Mouse (Mus musculus): ENCODE results near the gene 4930539E08Rik. TPM values are rescaled to one million over a fixed set of nuclear protein-coding genes. Genes with fewer than 3 reads are reported as not detected.

4930539E08Rik gene
- polyA plus RNA-seq, 1 experiment from 2014 or later, result 0.31 TPM

- no peak for DNase-seq (ENCODE audit: low spot score)
- WGBS, result 93% methylated on average over 25 of the region's 25 CpGs
- peaks cover 7% of the 10 kb centered on the region; the same call in 1 of the 2 replicates for H3K9me3 ChIP-seq
Observed at GRCm38 (mm10) chr17:28940776-28941555, 25.8 kb upstream of the 4930539E08Rik start.

GRCm38 (mm10) chr17:28936622-28937345 is 21.7 kb upstream of the 4930539E08Rik start:
- no peaks in the 10 kb centered on the region for H3K4me1 ChIP-seq (replicated peaks)
- no peak overlapping the region for H3K27ac ChIP-seq
- no peak overlapping the region for H3K4me3 ChIP-seq
- H3K27me3 ChIP-seq (ENCODE audit: insufficient read depth, poor library complexity, severe bottlenecking), result no peaks in the 10 kb centered on the region
- H3K9me3 ChIP-seq, result peaks cover 7% of the 10 kb centered on the region; the same call in 1 of the 2 replicates
- 82% methylated on average over 10 of the region's 10 CpGs for WGBS
- no peaks in the 10 kb centered on the region for H3K36me3 ChIP-seq
- peak; percentile 25 for DNase-seq (ENCODE audit: low spot score)

More at GRCm38 (mm10) chr17:28940776-28941555, 25.8 kb upstream of the 4930539E08Rik start:
- Histone ChIP-seq H3K36me3 (no peaks in the 10 kb centered on the region), H3K27me3 (ENCODE audit: insufficient read depth, poor library complexity, severe bottlenecking) (no peaks in the 10 kb centered on the region), H3K4me1 (replicated peaks) (no peaks in the 10 kb centered on the region), H3K27ac (no peak overlapping the region), H3K4me3 (no peak overlapping the region)

- no peak overlapping the region for H3K27ac ChIP-seq
- no peaks in the 10 kb centered on the region for H3K27me3 ChIP-seq (ENCODE audit: insufficient read depth, poor library complexity, severe bottlenecking)
- H3K9me3 ChIP-seq, result peaks cover 7% of the 10 kb centered on the region; the same call in 1 of the 2 replicates
- 87% methylated on average over 7 of the region's 7 CpGs for WGBS
- H3K36me3 ChIP-seq, result no peaks in the 10 kb centered on the region
- no peak for DNase-seq (ENCODE audit: low spot score)
- 0 out of 2 replicates have a peak, but pooled peaks cover 2% of the 10 kb centered on the region for H3K4me1 ChIP-seq (replicated peaks)
- no peak overlapping the region for H3K4me3 ChIP-seq
Observed at GRCm38 (mm10) chr17:28936133-28936532, 21.0 kb upstream of the 4930539E08Rik start.

GRCm38 (mm10) chr17:28934120-28934916 is 19.2 kb upstream of the 4930539E08Rik start:
- WGBS, result 79% methylated on average over 19 of the region's 19 CpGs

GRCm38 (mm10) chr17:28932274-28932673 is 17.1 kb upstream of the 4930539E08Rik start:
- WGBS, result 90% methylated on average over 4 of the region's 4 CpGs
- Histone ChIP-seq H3K36me3 (no peaks in the 10 kb centered on the region), H3K9me3 (peaks cover 7% of the 10 kb centered on the region; the same call in 1 of the 2 replicates), H3K4me3 (no peak overlapping the region), H3K27me3 (ENCODE audit: insufficient read depth, poor library complexity, severe bottlenecking) (no peaks in the 10 kb centered on the region), H3K27ac (no peak overlapping the region), H3K4me1 (replicated peaks) (peaks cover 13% of the 10 kb centered on the region)
- DNase-seq (ENCODE audit: low spot score), result no peak

More at GRCm38 (mm10) chr17:28934120-28934916, 19.2 kb upstream of the 4930539E08Rik start:
- H3K27me3 ChIP-seq (ENCODE audit: insufficient read depth, poor library complexity, severe bottlenecking), result no peaks in the 10 kb centered on the region
- H3K27ac ChIP-seq, result no peak overlapping the region
- no peaks in the 10 kb centered on the region for H3K36me3 ChIP-seq
- H3K9me3 ChIP-seq, result peaks cover 7% of the 10 kb centered on the region; the same call in 1 of the 2 replicates
- no peak for DNase-seq (ENCODE audit: low spot score)
- no peak overlapping the region for H3K4me3 ChIP-seq
- peaks cover 13% of the 10 kb centered on the region for H3K4me1 ChIP-seq (replicated peaks)

GRCm38 (mm10) chr17:28931436-28932211 is 16.5 kb upstream of the 4930539E08Rik start:
- 93% methylated on average over 18 of the region's 18 CpGs for WGBS
- peaks cover 17% of the 10 kb centered on the region for H3K4me1 ChIP-seq (replicated peaks)
- 0 out of 2 replicates have a peak, but pooled peaks cover 1% of the 10 kb centered on the region for H3K9me3 ChIP-seq
- DNase-seq (ENCODE audit: low spot score), result no peak
- H3K27ac ChIP-seq, result 0 out of 2 replicates have a peak overlapping the region, but pooled peaks have one; percentile 88
- no peak overlapping the region for H3K4me3 ChIP-seq
- no peaks in the 10 kb centered on the region for H3K27me3 ChIP-seq (ENCODE audit: insufficient read depth, poor library complexity, severe bottlenecking)
- H3K36me3 ChIP-seq, result no peaks in the 10 kb centered on the region

GRCm38 (mm10) chr17:28930392-28931074 is 15.4 kb upstream of the 4930539E08Rik start:
- DNase-seq (ENCODE audit: low spot score), result peak; percentile 69
- WGBS, result 28% methylated on average over 14 of the region's 14 CpGs
- no peaks in the 10 kb centered on the region for H3K36me3 ChIP-seq
- H3K4me1 ChIP-seq (replicated peaks), result peaks cover 27% of the 10 kb centered on the region
- H3K9me3 ChIP-seq, result no peaks in the 10 kb centered on the region
- H3K4me3 ChIP-seq, result peak overlapping the region; percentile 33
- H3K27ac ChIP-seq, result peak overlapping the region; percentile 88
- H3K27me3 ChIP-seq (ENCODE audit: insufficient read depth, poor library complexity, severe bottlenecking), result no peaks in the 10 kb centered on the region

GRCm38 (mm10) chr17:28929369-28929768 is 14.2 kb upstream of the 4930539E08Rik start:
- WGBS, result 97% methylated on average over 4 of the region's 4 CpGs
- DNase-seq (ENCODE audit: low spot score), result no peak
- Histone ChIP-seq H3K4me3 (no peak overlapping the region), H3K36me3 (no peaks in the 10 kb centered on the region), H3K27ac (peak overlapping the region; percentile 88; the same call in 1 of the 2 replicates), H3K4me1 (replicated peaks) (peaks cover 37% of the 10 kb centered on the region), H3K27me3 (ENCODE audit: insufficient read depth, poor library complexity, severe bottlenecking) (no peaks in the 10 kb centered on the region), H3K9me3 (no peaks in the 10 kb centered on the region)

- Histone ChIP-seq H3K27me3 (ENCODE audit: insufficient read depth, poor library complexity, severe bottlenecking) (no peaks in the 10 kb centered on the region), H3K9me3 (no peaks in the 10 kb centered on the region), H3K36me3 (no peaks in the 10 kb centered on the region), H3K4me3 (no peak overlapping the region), H3K4me1 (replicated peaks) (peaks cover 45% of the 10 kb centered on the region), H3K27ac (no peak overlapping the region)
- DNase-seq (ENCODE audit: low spot score), result no peak
- WGBS, result 89% methylated on average over 9 of the region's 9 CpGs
Observed at GRCm38 (mm10) chr17:28928004-28928403, 12.9 kb upstream of the 4930539E08Rik start.

- WGBS, result 52% methylated on average over 15 of the region's 15 CpGs
Observed at GRCm38 (mm10) chr17:28926866-28927635, 11.9 kb upstream of the 4930539E08Rik start.

GRCm38 (mm10) chr17:28926380-28926779 is 11.3 kb upstream of the 4930539E08Rik start:
- Histone ChIP-seq H3K27ac (peak overlapping the region; percentile 62), H3K36me3 (no peaks in the 10 kb centered on the region), H3K4me3 (no peak overlapping the region), H3K9me3 (no peaks in the 10 kb centered on the region), H3K27me3 (ENCODE audit: insufficient read depth, poor library complexity, severe bottlenecking) (no peaks in the 10 kb centered on the region), H3K4me1 (replicated peaks) (peaks cover 44% of the 10 kb centered on the region)
- 20% methylated on average over 13 of the region's 13 CpGs for WGBS
- DNase-seq (ENCODE audit: low spot score), result peak; percentile 86

More at GRCm38 (mm10) chr17:28926866-28927635, 11.9 kb upstream of the 4930539E08Rik start:
- Histone ChIP-seq H3K27me3 (ENCODE audit: insufficient read depth, poor library complexity, severe bottlenecking) (no peaks in the 10 kb centered on the region), H3K36me3 (no peaks in the 10 kb centered on the region), H3K4me1 (replicated peaks) (peaks cover 47% of the 10 kb centered on the region), H3K4me3 (no peak overlapping the region), H3K9me3 (no peaks in the 10 kb centered on the region), H3K27ac (peak overlapping the region; percentile 54; the same call in 1 of the 2 replicates)
- peak; percentile 60 for DNase-seq (ENCODE audit: low spot score)

Measured in hindbrain, embryonic 10.5 days (tissue).